Mouse (Mus musculus) MEL (cell line): ENCODE measurements at regions not wholly inside any gene's neighbourhood (a gene's known extent, or its start where the extent isn't known, plus 50 kb on each side); places are given as distances from the start of the nearest gene placed in this dataset.

Experiments
- DNase-seq: peaks from one replicate; pipeline ENCODE4 v3.0.0; 2011; ENCODE audit warnings: low read depth, low spot score
- H3K27ac ChIP-seq: 2 replicates; pipeline ENCODE4 v1.5.1; 2012; ENCODE audit warnings: low read depth, mild to moderate bottlenecking, control low read depth, low read length, moderate library complexity; ENCODE audit not compliant: control insufficient read depth
- H3K27me3 ChIP-seq, 2 experiments: fragments of 150-350 bp in 1 of 2; sonication (generic) in 1 of 2; 2 replicates each; pipeline ENCODE4 v1.6.1; 2012; ENCODE audit warnings: low read length in 2 of 2, mild to moderate bottlenecking in 2 of 2, improper control_type of control experiment in 1 of 2, moderate library complexity in 1 of 2; ENCODE audit not compliant: insufficient read depth in 2 of 2, control insufficient read depth in 1 of 2
- H3K36me3 ChIP-seq, 2 experiments: 2 replicates each; pipeline ENCODE4 v1.6.1; 2012 to 2014; ENCODE audit warnings: low read length in 2 of 2, improper control_type of control experiment in 1 of 2, inconsistent platforms in 1 of 2, mild to moderate bottlenecking in 1 of 2; ENCODE audit not compliant: insufficient read depth in 2 of 2, control insufficient read depth in 1 of 2
- H3K4me1 ChIP-seq, 2 experiments: fragments of 150-350 bp in 1 of 2; sonication (generic) in 1 of 2; 2 replicates each; pipeline ENCODE4 v1.6.1; 2012; ENCODE audit warnings: low read length in 2 of 2, improper control_type of control experiment in 1 of 2, mild to moderate bottlenecking in 1 of 2; ENCODE audit not compliant: insufficient read depth in 2 of 2, control insufficient read depth in 1 of 2
- H3K4me3 ChIP-seq, 2 experiments: fragments of 150-350 bp in 1 of 2; sonication (generic) in 1 of 2; 2 replicates each; pipeline ENCODE4 v1.5.1; 2012; ENCODE audit warnings: low read depth in 2 of 2, low read length in 2 of 2, mild to moderate bottlenecking in 2 of 2, moderate library complexity in 2 of 2, control low read depth in 1 of 2, improper control_type of control experiment in 1 of 2; ENCODE audit not compliant: control insufficient read depth in 1 of 2, insufficient read depth in 1 of 2
- H3K79me2 ChIP-seq: 2 replicates; pipeline ENCODE4 v1.6.1; 2012; ENCODE audit warnings: mild to moderate bottlenecking, low read length, moderate library complexity; ENCODE audit not compliant: control insufficient read depth, poor library complexity, insufficient read depth
- H3K9ac ChIP-seq: 2 replicates; pipeline ENCODE4 v1.6.1; 2012; ENCODE audit warnings: low read depth, mild to moderate bottlenecking, control low read depth, low read length, moderate library complexity; ENCODE audit not compliant: control insufficient read depth, poor library complexity, severe bottlenecking
- H3K9me3 ChIP-seq: fragments of 150-350 bp; sonication (generic); replicated peaks from 2 replicates; pipeline ENCODE4 v1.6.1; 2012; ENCODE audit warnings: mild to moderate bottlenecking, low read length, improper control_type of control experiment, moderate library complexity; ENCODE audit not compliant: insufficient read depth
- CTCF ChIP-seq, 3 experiments: IDR thresholded peaks in 2 of 3; conservative IDR thresholded peaks in 1 of 3; 2 replicates each; pipeline ENCODE4 v1.5.1; 2011 to 2012; ENCODE audit warnings: low read length in 3 of 3, low read depth in 2 of 3, mild to moderate bottlenecking in 2 of 3, improper control_type of control experiment in 1 of 3, inconsistent platforms in 1 of 3, mixed read lengths in 1 of 3, moderate library complexity in 1 of 3; ENCODE audit not compliant: control insufficient read depth in 1 of 3, insufficient read depth in 1 of 3, poor library complexity in 1 of 3, severe bottlenecking in 1 of 3
- EP300 ChIP-seq, 2 experiments: IDR thresholded peaks; 2 replicates each; pipeline ENCODE4 v1.6.1; 2011; ENCODE audit warnings: improper control_type of control experiment in 2 of 2, low read length in 2 of 2, low read depth in 1 of 2, mild to moderate bottlenecking in 1 of 2
- ETS1 ChIP-seq: IDR thresholded peaks from 2 replicates; pipeline ENCODE4 v1.6.1; 2012; ENCODE audit warnings: low read depth, mild to moderate bottlenecking, inconsistent platforms, low read length, improper control_type of control experiment, moderate library complexity
- GATA1 ChIP-seq: IDR thresholded peaks from 2 replicates; pipeline ENCODE4 v1.6.1; 2011; ENCODE audit warnings: low read depth, low read length, improper control_type of control experiment
- JUND ChIP-seq: IDR thresholded peaks from 2 replicates; pipeline ENCODE4 v1.6.1; 2011; ENCODE audit warnings: low read depth, mild to moderate bottlenecking, improper control_type of control experiment, low read length
- KAT2A ChIP-seq: conservative IDR thresholded peaks from 2 replicates; pipeline ENCODE4 v1.6.1; 2012; ENCODE audit warnings: low read depth, low read length, improper control_type of control experiment, inconsistent platforms
- MAX ChIP-seq: IDR thresholded peaks from 2 replicates; pipeline ENCODE4 v1.6.1; 2011; ENCODE audit warnings: low read length, improper control_type of control experiment
- MEF2A ChIP-seq: IDR thresholded peaks from 2 replicates; pipeline ENCODE4 v1.6.1; 2014; ENCODE audit warnings: low read depth, mild to moderate bottlenecking, inconsistent platforms, low read length, improper control_type of control experiment; ENCODE audit not compliant: poor library complexity, insufficient replicate concordance, severe bottlenecking; ENCODE audit errors: extremely low read depth
- MYB ChIP-seq: IDR thresholded peaks from 2 replicates; pipeline ENCODE4 v1.6.1; 2011; ENCODE audit warnings: mild to moderate bottlenecking, low read depth, low read length, improper control_type of control experiment
- MYC ChIP-seq: IDR thresholded peaks from 2 replicates; pipeline ENCODE4 v1.6.1; 2011; ENCODE audit warnings: low read depth, mild to moderate bottlenecking, low read length, improper control_type of control experiment, moderate library complexity
- NELFE ChIP-seq: IDR thresholded peaks from 2 replicates; pipeline ENCODE4 v1.6.1; 2011; ENCODE audit warnings: low read depth, low read length, improper control_type of control experiment
- NRF1 ChIP-seq: IDR thresholded peaks from 2 replicates; pipeline ENCODE4 v1.6.1; 2014; ENCODE audit warnings: low read depth, mild to moderate bottlenecking, inconsistent platforms, low read length, improper control_type of control experiment, moderate library complexity; ENCODE audit not compliant: poor library complexity, insufficient read depth, severe bottlenecking
- POLR2AphosphoS2 ChIP-seq: IDR thresholded peaks from 2 replicates; pipeline ENCODE4 v1.6.1; 2011; ENCODE audit warnings: low read length, improper control_type of control experiment
- SIN3A ChIP-seq: IDR thresholded peaks from 2 replicates; pipeline ENCODE4 v1.6.1; 2012; ENCODE audit warnings: low read length, improper control_type of control experiment, inconsistent platforms
- TAL1 ChIP-seq: IDR thresholded peaks from 2 replicates; pipeline ENCODE4 v1.6.1; 2012; ENCODE audit warnings: mild to moderate bottlenecking, inconsistent platforms, low read length, moderate library complexity, mixed read lengths
- TCF12 ChIP-seq: IDR thresholded peaks from 2 replicates; pipeline ENCODE4 v1.6.1; 2014; ENCODE audit warnings: low read depth, mild to moderate bottlenecking, inconsistent platforms, low read length, improper control_type of control experiment, moderate library complexity
- USF1 ChIP-seq: IDR thresholded peaks from 2 replicates; pipeline ENCODE4 v1.6.1; 2014; ENCODE audit warnings: low read depth, mild to moderate bottlenecking, inconsistent platforms, low read length, improper control_type of control experiment, moderate library complexity
- ZKSCAN1 ChIP-seq: IDR thresholded peaks from 2 replicates; pipeline ENCODE4 v1.6.1; 2012; ENCODE audit warnings: low read depth, mild to moderate bottlenecking, inconsistent platforms, low read length, improper control_type of control experiment, moderate library complexity
- ZNF384 ChIP-seq: IDR thresholded peaks from 2 replicates; pipeline ENCODE4 v1.6.1; 2012; ENCODE audit warnings: low read depth, mild to moderate bottlenecking, inconsistent platforms, low read length, improper control_type of control experiment

- TF ChIP-seq USF1, result no peak
- no peak for TF ChIP-seq SIN3A
- no peak for TF ChIP-seq NELFE
- TF ChIP-seq MEF2A, result no peak
- no peak for TF ChIP-seq EP300 (IDR thresholded peaks at IDR 0.05; ENCODE audit: low read depth in 1 of 2, low read length in 2 of 2)
- no peak for TF ChIP-seq POLR2AphosphoS2
- TF ChIP-seq MAX, result no peak
- TF ChIP-seq TAL1, result no peak
- no peak for TF ChIP-seq TCF12
- no peak for TF ChIP-seq ZKSCAN1
- TF ChIP-seq ETS1, result no peak
- no peak for TF ChIP-seq MYC
- TF ChIP-seq NRF1, result no peak
- TF ChIP-seq ZNF384, result no peak
- TF ChIP-seq JUND, result no peak
- no peak for TF ChIP-seq GATA1
- no peak for TF ChIP-seq KAT2A
- no peak for TF ChIP-seq CTCF (IDR thresholded peaks at IDR 0.05 in 2 of 3, conservative IDR thresholded peaks at IDR 0.05 in 1 of 3; ENCODE audit: control insufficient read depth in 1 of 3, insufficient read depth in 1 of 3, low read depth in 2 of 3, low read length in 3 of 3, poor library complexity in 1 of 3, severe bottlenecking in 1 of 3)
- no peak for TF ChIP-seq MYB
- no peaks in the 10 kb centered on the region for H3K79me2 ChIP-seq
- H3K9me3 ChIP-seq, result no peaks in the 10 kb centered on the region
- H3K27ac ChIP-seq, result no peak overlapping the region
- H3K4me1 ChIP-seq, result peaks cover 5 to 15% of the 10 kb centered on the region in 2 experiments; a peak in 3 of 4 replicates
- no peaks in the 10 kb centered on the region for H3K27me3 ChIP-seq
- H3K36me3 ChIP-seq, result peaks cover 0 to 24% of the 10 kb centered on the region in 2 experiments; a peak in 2 of 4 replicates
- no peak overlapping the region for H3K9ac ChIP-seq
- H3K4me3 ChIP-seq, result no peak overlapping the region
- no peak for DNase-seq
These were observed 58.9 kb upstream of the Slc9a9 start for GRCm38 (mm10) chr9:94610600-94611337.
